Mouse (Mus musculus) hindbrain, postnatal 0 days (tissue): ENCODE results near the gene Selenos. TPM values are rescaled to one million over a fixed set of nuclear protein-coding genes. Genes with fewer than 3 reads are reported as not detected.

Source experiments
- ATAC-seq: fragments of 200-750 bp; cut with Nextera tagmentation; 2 replicates; pipeline ENCODE4 v1.8.0; 2017; ENCODE audit warnings: mild to moderate bottlenecking, moderate TSS enrichment, moderate library complexity
- DNase-seq: peaks from one replicate; pipeline ENCODE4 v3.0.0-alpha.2; 2015; ENCODE audit warnings: low spot score
- H3K27ac ChIP-seq: fragments of 300-500 bp; sonication (generic); 2 replicates; pipeline ENCODE4 v1.5.1; 2014; ENCODE audit warnings: mild to moderate bottlenecking
- H3K27me3 ChIP-seq: fragments of 300-500 bp; sonication (generic); 2 replicates; pipeline ENCODE4 v1.6.1; 2014; ENCODE audit warnings: low read length, mixed read lengths; ENCODE audit not compliant: insufficient read depth
- H3K36me3 ChIP-seq: fragments of 300-500 bp; sonication (generic); 2 replicates; pipeline ENCODE4 v1.6.1; 2014; ENCODE audit warnings: low read length, mixed read lengths; ENCODE audit not compliant: insufficient read depth
- H3K4me1 ChIP-seq: fragments of 300-500 bp; sonication (generic); 2 replicates; pipeline ENCODE4 v1.6.1; 2014; ENCODE audit warnings: antibody characterized with exemption, low read length, mixed read lengths; ENCODE audit not compliant: insufficient read depth
- H3K4me2 ChIP-seq: fragments of 300-500 bp; sonication (generic); 2 replicates; pipeline ENCODE4 v1.6.1; 2014; ENCODE audit warnings: low read depth, mild to moderate bottlenecking, low read length, moderate library complexity, mixed read lengths
- H3K4me3 ChIP-seq: fragments of 300-500 bp; sonication (generic); 2 replicates; pipeline ENCODE4 v1.5.1; 2014; ENCODE audit warnings: low read length
- H3K9ac ChIP-seq: fragments of 300-500 bp; sonication (generic); replicated peaks from 2 replicates; pipeline ENCODE4 v1.6.1; 2014; ENCODE audit warnings: mild to moderate bottlenecking, low read length, moderate library complexity, mixed read lengths
- H3K9me3 ChIP-seq: fragments of 300-500 bp; sonication (generic); 2 replicates; pipeline ENCODE4 v1.6.1; 2016; ENCODE audit warnings: low read length, mixed read lengths
- CTCF ChIP-seq: IDR thresholded peaks from 2 replicates; pipeline ENCODE4 v1.5.1; 2016; ENCODE audit warnings: antibody characterized with exemption, control low read depth, low read depth
- WGBS: fragments of 180-500 bp; shearing (Covaris S2); extraction: QIAGEN DNeasy Blood & Tissue Kit; methylation state at CpG from one replicate; pipeline ENCODE4 v1.1.7; 2014; 5-methylcytosine and 5-hydroxymethylcytosine counted together
- polyA plus RNA-seq: library from polyadenylated mRNA; unstranded; fragments of >200 nt; fragmentation: Nextera tagmentation; extraction: Ambion mirVana; gene quantifications from 2 replicates; pipeline ENCODE4 v1.2.1, GENCODE M21; 2015
- total RNA-seq: library from RNA; depleted of rRNA; stranded (reverse); fragments of >200 nt; gene quantifications from 2 replicates; pipeline ENCODE4 v1.2.3, GENCODE M21; 2014

The Selenos gene
- total and polyA plus RNA-seq, 2 experiments from 2014 or later = 30.4 to 115 TPM

DNA sequence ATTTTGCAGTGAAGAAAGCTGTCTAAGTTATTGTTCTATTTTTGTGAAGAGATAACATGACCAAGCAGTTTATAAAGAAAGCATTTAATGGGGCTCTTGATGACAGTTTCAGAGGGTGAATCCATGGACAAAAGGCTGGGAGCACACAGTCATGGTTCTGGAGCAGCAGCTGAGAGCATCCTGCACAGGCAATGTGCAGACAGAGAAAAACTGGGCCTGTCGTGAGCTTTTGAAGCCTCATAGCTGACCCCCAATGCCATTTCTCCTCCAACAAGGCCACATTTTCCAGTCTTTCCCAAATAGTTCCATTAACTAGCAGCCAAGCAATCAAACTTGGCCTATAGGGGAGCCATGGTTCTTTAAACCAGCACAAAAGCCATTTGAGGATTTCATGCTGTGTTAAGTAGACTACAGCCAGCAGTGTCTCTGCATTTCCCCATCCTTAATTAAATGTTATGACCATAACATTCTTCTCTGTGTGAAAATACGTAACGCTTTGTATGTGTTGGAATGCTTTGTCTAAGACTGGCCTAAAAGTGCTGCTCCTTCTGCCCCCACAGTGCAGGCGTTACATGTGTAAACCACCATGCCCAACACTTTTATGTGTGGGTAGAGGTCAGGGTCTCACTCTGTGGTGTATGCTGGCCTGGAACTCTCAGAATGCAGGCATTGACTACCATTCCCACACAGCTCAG, 48.6 kb downstream of the Selenos start:
- peak; percentile 61 for ATAC-seq
- TF ChIP-seq CTCF = peak; percentile 37
- Histone ChIP-seq H3K27me3 (no peaks in the 10 kb centered on the region), H3K9ac (no peak overlapping the region), H3K4me3 (no peak overlapping the region), H3K36me3 (peaks cover 8% of the 10 kb centered on the region; the same call in 1 of the 2 replicates), H3K9me3 (no peaks in the 10 kb centered on the region), H3K4me2 (no peak overlapping the region), H3K27ac (0 out of 2 replicates have a peak overlapping the region, but pooled peaks have one; percentile 0), H3K4me1 (peaks cover 3% of the 10 kb centered on the region; the same call in 1 of the 2 replicates)
- DNase-seq = peak; percentile 41
- 29% methylated on average over 4 of the region's 4 CpGs for WGBS

GRCm38 (mm10) chr7:66128857-66129256, 49.4 kb downstream of the Selenos start:
- DNase-seq = no peak
- 28% methylated on average over 3 of the region's 3 CpGs for WGBS
- no peaks in the 10 kb centered on the region for H3K27me3 ChIP-seq
- no peak overlapping the region for H3K4me2 ChIP-seq
- H3K27ac ChIP-seq = no peak overlapping the region
- TF ChIP-seq CTCF = no peak
- peaks cover 3% of the 10 kb centered on the region; the same call in 1 of the 2 replicates for H3K4me1 ChIP-seq
- no peaks in the 10 kb centered on the region for H3K9me3 ChIP-seq
- ATAC-seq = no peak
- H3K4me3 ChIP-seq = no peak overlapping the region
- peaks cover 8% of the 10 kb centered on the region; the same call in 1 of the 2 replicates for H3K36me3 ChIP-seq
- no peak overlapping the region for H3K9ac ChIP-seq

- H3K4me1 ChIP-seq = peaks cover 3% of the 10 kb centered on the region
- DNase-seq (no peak), ATAC-seq (no peak)
- no peak overlapping the region for H3K4me3 ChIP-seq
- H3K36me3 ChIP-seq = peaks cover 8% of the 10 kb centered on the region; the same call in 1 of the 2 replicates
- H3K9ac ChIP-seq = no peak overlapping the region
- TF ChIP-seq CTCF = no peak
- no peaks in the 10 kb centered on the region for H3K27me3 ChIP-seq
- WGBS = 90% methylated on average over 2 of the region's 2 CpGs
- no peak overlapping the region for H3K27ac ChIP-seq
- H3K4me2 ChIP-seq = no peak overlapping the region
- no peaks in the 10 kb centered on the region for H3K9me3 ChIP-seq
Observed at GRCm38 (mm10) chr7:66130296-66130695, 50.8 kb downstream of the Selenos start.

- DNase-seq (no peak), ATAC-seq (no peak)
- no peak overlapping the region for H3K4me3 ChIP-seq
- peaks cover 3% of the 10 kb centered on the region for H3K4me1 ChIP-seq
- WGBS = 89% methylated on average over 4 of the region's 4 CpGs
- TF ChIP-seq CTCF = no peak
- no peaks in the 10 kb centered on the region for H3K27me3 ChIP-seq
- no peak overlapping the region for H3K9ac ChIP-seq
- H3K9me3 ChIP-seq = no peaks in the 10 kb centered on the region
- no peaks in the 10 kb centered on the region for H3K36me3 ChIP-seq
- no peak overlapping the region for H3K27ac ChIP-seq
- H3K4me2 ChIP-seq = no peak overlapping the region
Observed at GRCm38 (mm10) chr7:66131776-66132421, 52.5 kb downstream of the Selenos start.

- ATAC-seq (no peak), DNase-seq (no peak)
- Histone ChIP-seq H3K9ac (no peak overlapping the region), H3K4me1 (peaks cover 9% of the 10 kb centered on the region), H3K27ac (no peak overlapping the region), H3K4me3 (no peak overlapping the region), H3K4me2 (no peak overlapping the region), H3K9me3 (no peaks in the 10 kb centered on the region), H3K27me3 (no peaks in the 10 kb centered on the region), H3K36me3 (no peaks in the 10 kb centered on the region)
- no peak for TF ChIP-seq CTCF
- 96% methylated on average over 3 of the region's 3 CpGs for WGBS
Observed at GRCm38 (mm10) chr7:66134154-66134553, 54.7 kb downstream of the Selenos start.

DNA sequence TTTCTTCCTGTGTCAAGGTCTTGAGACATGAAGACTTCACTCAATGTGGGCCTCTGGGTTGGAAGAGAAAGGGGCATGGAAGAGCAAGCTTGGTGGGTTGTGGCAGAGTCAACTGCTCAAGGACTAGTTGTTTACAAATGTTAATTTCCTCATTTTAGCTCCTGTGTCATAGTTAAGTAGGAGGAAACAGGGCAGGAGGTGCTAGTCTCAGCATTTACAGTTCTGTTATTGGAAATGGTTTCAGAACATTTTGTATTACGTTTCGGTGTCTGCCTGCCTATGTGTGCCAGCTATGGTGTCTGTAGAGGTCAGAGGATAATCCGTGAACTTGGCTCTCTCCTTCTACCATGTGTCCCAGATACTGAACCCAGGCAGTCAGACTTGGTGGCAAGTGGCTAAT, 56.2 kb downstream of the Selenos start:
- ATAC-seq = no peak
- Histone ChIP-seq H3K27me3 (no peaks in the 10 kb centered on the region), H3K4me3 (no peak overlapping the region), H3K4me2 (no peak overlapping the region), H3K9ac (no peak overlapping the region), H3K4me1 (peaks cover 10% of the 10 kb centered on the region; the same call in 1 of the 2 replicates), H3K9me3 (no peaks in the 10 kb centered on the region), H3K27ac (peak overlapping the region; percentile 29; the same call in 1 of the 2 replicates), H3K36me3 (no peaks in the 10 kb centered on the region)
- no peak for DNase-seq
- WGBS = 58% methylated on average over 3 of the region's 3 CpGs
- TF ChIP-seq CTCF = no peak

DNA sequence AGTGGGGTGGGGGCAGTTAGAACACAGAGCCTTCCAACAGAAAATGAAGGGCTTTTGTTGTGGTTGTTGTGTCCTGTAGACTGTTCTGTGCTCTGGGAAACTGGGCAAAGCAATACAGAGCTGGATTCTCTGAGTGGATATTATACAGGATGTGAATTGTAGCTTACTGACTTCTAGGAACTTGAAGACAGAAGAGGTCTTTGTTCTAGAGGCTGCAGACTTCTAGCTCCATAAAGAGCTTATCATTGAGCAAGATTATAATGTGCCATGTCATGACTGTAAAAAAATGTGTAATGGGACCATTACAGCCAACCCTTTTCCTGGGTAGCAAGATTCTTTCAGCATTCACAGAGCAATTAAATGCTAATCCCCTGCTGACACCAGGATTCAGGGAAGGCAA, 56.7 kb downstream of the Selenos start:
- TF ChIP-seq CTCF = no peak
- H3K27ac ChIP-seq = peak overlapping the region; percentile 29; the same call in 1 of the 2 replicates
- H3K4me1 ChIP-seq = peaks cover 15% of the 10 kb centered on the region
- no peak overlapping the region for H3K4me2 ChIP-seq
- no peak overlapping the region for H3K4me3 ChIP-seq
- peak; percentile 62; the same call in 1 of the 2 replicates for ATAC-seq
- no peak for DNase-seq
- H3K9me3 ChIP-seq = no peaks in the 10 kb centered on the region
- H3K27me3 ChIP-seq = no peaks in the 10 kb centered on the region
- H3K36me3 ChIP-seq = no peaks in the 10 kb centered on the region
- no peak overlapping the region for H3K9ac ChIP-seq
